23 mouse cellular contexts compared by ENCODE assay signal in genomic region chr9:114410313-114410862, GRCm38 (mm10). TPM values are rescaled to one million over a fixed set of nuclear protein-coding genes. Genes with fewer than 3 reads are reported as not detected.
DNase-seq lines count a peak whose midpoint lies in the region; ATAC-seq and TF ChIP-seq lines count a peak whose summit lies in the region.
"Had no signal": no experiment of that assay in that cellular context is flagged by ENCODE, and none has a peak within 500 bp of the region (broad histone marks: within the 10 kb centered on the region; RNA-seq: fewer than 3 reads in every experiment).

No protein-coding gene starts in this region.

- TF ChIP-seq CTCF in layer of hippocampus, adult 2 months (conservative IDR thresholded peaks at IDR 0.05), result no peak

- H3K9me3 ChIP-seq in kidney, embryonic 16.5 days (ENCODE audit: low read length), result peaks cover 6% of the 10 kb centered on the region

- peaks cover 7% of the 10 kb centered on the region; the same call in 1 of the 2 replicates for H3K4me1 ChIP-seq in kidney, embryonic 16.5 days (ENCODE audit: insufficient read depth, low read length)
- H3K4me1 ChIP-seq: hindbrain, embryonic 10.5 days; hindbrain, embryonic 13.5 days had no signal

- no peaks in the 10 kb centered on the region for H3K27me3 ChIP-seq in kidney, embryonic 16.5 days (ENCODE audit: insufficient read depth, low read length)
- H3K27me3 ChIP-seq: hindbrain, embryonic 13.5 days had no signal

- WGBS in kidney, embryonic 16.5 days, result 61% methylated on average over 11 of the region's 11 CpGs

- peak overlapping the region; percentile 38; the same call in 1 of the 2 replicates for H3K27ac ChIP-seq in kidney, embryonic 16.5 days (ENCODE audit: low read length)
- no peak overlapping the region for H3K27ac ChIP-seq in layer of hippocampus, adult 2 months
- H3K27ac ChIP-seq: gastrocnemius, adult 2 months; hindbrain, embryonic 10.5 days; hindbrain, embryonic 13.5 days had no signal

- peak; percentile 62 for ATAC-seq in kidney, embryonic 16.5 days (ENCODE audit: low FRiP score, low TSS enrichment)
- ATAC-seq: activated CD4-positive, CD25-positive, alpha-beta regulatory T cell, adult 4 months; CD4-positive, CD25-positive, alpha-beta regulatory T cell, adult 4 months; forebrain, embryonic 14.5 days; forebrain, postnatal 0 days; hindbrain, embryonic 16.5 days had no signal

- H3K9ac ChIP-seq in kidney, embryonic 16.5 days (replicated peaks; ENCODE audit: low read length), result no peak overlapping the region
- H3K9ac ChIP-seq: forebrain, postnatal 0 days; hindbrain, embryonic 13.5 days had no signal

- no peak overlapping the region for H3K4me2 ChIP-seq in kidney, embryonic 16.5 days (replicated peaks; ENCODE audit: low read depth, low read length)
- H3K4me2 ChIP-seq: heart, embryonic 11.5 days; hindbrain, embryonic 13.5 days had no signal

- intact Hi-C loops in heart, postnatal 10 days (cut with DNase I), result no loop called here

- peaks cover 59% of the 10 kb centered on the region for H3K36me3 ChIP-seq in kidney, embryonic 16.5 days (ENCODE audit: insufficient read depth, low read length)

- H3K4me3 ChIP-seq in kidney, embryonic 16.5 days (ENCODE audit: low read length), result no peak overlapping the region
- no peak overlapping the region for H3K4me3 ChIP-seq in layer of hippocampus, adult 2 months
- H3K4me3 ChIP-seq: gastrocnemius, adult 2 months; hindbrain, embryonic 10.5 days; hindbrain, embryonic 13.5 days had no signal

- DNase-seq in kidney, adult 9 months, result peak; percentile 53
- DNase-seq in kidney, postnatal 4 days, result no peak
- DNase-seq in kidney, adult 8-10 months, result no peak
- peak; percentile 31 for DNase-seq in kidney, postnatal 14 days
- DNase-seq in heart, postnatal 10 days, result no peak
- DNase-seq in layer of hippocampus, adult 2 months (ENCODE audit: low spot score in 2 of 2), result no peak
- DNase-seq: adrenal gland, adult 8-10 months; adrenal gland, postnatal 25 days; cerebellum, adult 18-20 months; cerebellum, adult 9-10 months; forebrain, postnatal 0 days; gastrocnemius, adult 2 months; gastrocnemius, postnatal 14 days; heart, adult 11 months; heart, postnatal 36 days had no signal

RNA-seq across cellular contexts. Expression of gene Tmppe, which starts 9.5 kb away (rescaled TPM):
- polyA plus RNA-seq in kidney, embryonic 16.5 days (2015; fragmentation: Nextera tagmentation; extraction: Ambion mirVana), result 15.3 and 15.9 TPM in 2 replicates
- total RNA-seq in heart, postnatal 10 days (2021), result 1 to 10 TPM; 5.1 to 5.6 TPM
- 10 to 100 TPM; 10.3 to 10.8 TPM for total RNA-seq in layer of hippocampus, adult 2 months (2021)

RNA-seq across cellular contexts. Expression of gene Glb1, which starts 9.5 kb away (rescaled TPM):
- 77.6 and 81.0 TPM in 2 replicates for polyA plus RNA-seq in kidney, embryonic 16.5 days (2015; fragmentation: Nextera tagmentation; extraction: Ambion mirVana)
- total RNA-seq in heart, postnatal 10 days (2021), result 10 to 100 TPM; 21.5 to 25.1 TPM
- total RNA-seq in layer of hippocampus, adult 2 months (2021), result 10 to 100 TPM; 21.9 to 22.1 TPM

RNA-seq across cellular contexts. Expression of gene Crtap, which starts 19.9 kb away (rescaled TPM):
- 139 and 148 TPM in 2 replicates for polyA plus RNA-seq in kidney, embryonic 16.5 days (2015; fragmentation: Nextera tagmentation; extraction: Ambion mirVana)
- total RNA-seq in heart, postnatal 10 days (2021), result 10 to 100 TPM; 61.0 to 66.3 TPM
- total RNA-seq in layer of hippocampus, adult 2 months (2021), result 1 to 10 TPM; 5.4 to 6.0 TPM

Comparison
In these comparisons a context has a peak if more than half of its experiments do, and no peak if none do; other contexts are left out.
1. DNase-seq: peak in kidney, adult 9 months (single experiment) and kidney, postnatal 14 days (single experiment); none in kidney, postnatal 4 days (0 of 2), kidney, adult 8-10 months (0 of 2), heart, postnatal 10 days (0 of 2) and layer of hippocampus, adult 2 months (0 of 2).
2. RNA of gene Crtap, which starts 19.9 kb away (total RNA-seq): 61.0 to 66.3 TPM in heart, postnatal 10 days; 5.4 to 6.0 TPM in layer of hippocampus, adult 2 months; every median in the first group is over 4 times any median in the second.